Mouse (Mus musculus) gastrocnemius, postnatal 14 days (tissue): ENCODE measurements around the gene Zfp385a. TPM values are rescaled to one million over a fixed set of nuclear protein-coding genes. Genes with fewer than 3 reads are reported as not detected.

Experiments used
- DNase-seq: peaks from one replicate; pipeline ENCODE4 v3.0.0; 2021; ENCODE audit warnings: mixed read lengths
- intact Hi-C: fragments of 180-260 bp; cut with DNase I; formaldehyde crosslinking; loops from one replicate; pipeline ENCODE4 v1.15.1; 2025; ENCODE audit warnings: low total_unique reads
- total RNA-seq, 2 experiments: library from RNA; stranded (reverse); gene quantifications; 2 replicates each; pipeline ENCODE4 v1.2.3; 2021

Zfp385a gene
- total RNA-seq, 2 experiments from 2014 or later, result 31.3 to 32.1 TPM

- no peak for DNase-seq
- intact Hi-C loops, result loop anchor here (5.0 kb wide), 1 partner anchor 48 kb away; no protein-coding TSS in a partner anchor
Measured at GRCm38 (mm10) chr15:103300560-103300959, 39.3 kb downstream of the Zfp385a start.

DNA sequence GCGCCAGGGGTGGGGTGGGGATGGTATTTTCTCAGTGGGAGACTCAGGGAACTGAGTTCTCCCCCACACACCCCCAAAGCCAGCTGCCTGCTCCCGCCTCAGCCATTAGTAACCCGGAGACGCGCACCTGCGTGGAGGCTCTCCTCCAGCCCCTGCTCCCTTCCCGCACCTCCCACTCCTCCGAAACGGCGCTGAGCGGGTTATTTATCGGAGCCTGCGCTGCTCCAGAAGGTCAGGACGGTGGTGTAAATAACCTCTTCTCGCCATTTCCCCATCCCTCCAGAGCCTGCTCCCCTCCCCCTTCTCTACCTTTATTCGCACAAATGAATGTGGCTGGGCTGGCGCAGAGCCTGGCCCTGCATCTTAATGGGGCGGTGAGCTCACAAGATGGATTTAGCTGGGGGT lies 39.8 kb downstream of the Zfp385a start:
- intact Hi-C loops, result loop anchor here (5.0 kb wide), 1 partner anchor 48 kb away; no protein-coding TSS in a partner anchor
- no peak for DNase-seq

GRCm38 (mm10) chr15:103299644-103300043 lies 40.2 kb downstream of the Zfp385a start:
- DNase-seq, result no peak
- intact Hi-C loops, result loop anchor here (5.0 kb wide), 1 partner anchor 47 kb away; no protein-coding TSS in a partner anchor

- intact Hi-C loops, result no loop called here
- DNase-seq, result no peak
Measured at GRCm38 (mm10) chr15:103298861-103299616, 40.9 kb downstream of the Zfp385a start.

GRCm38 (mm10) chr15:103298026-103298425 lies 41.9 kb downstream of the Zfp385a start:
- intact Hi-C loops, result no loop called here
- no peak for DNase-seq

DNA sequence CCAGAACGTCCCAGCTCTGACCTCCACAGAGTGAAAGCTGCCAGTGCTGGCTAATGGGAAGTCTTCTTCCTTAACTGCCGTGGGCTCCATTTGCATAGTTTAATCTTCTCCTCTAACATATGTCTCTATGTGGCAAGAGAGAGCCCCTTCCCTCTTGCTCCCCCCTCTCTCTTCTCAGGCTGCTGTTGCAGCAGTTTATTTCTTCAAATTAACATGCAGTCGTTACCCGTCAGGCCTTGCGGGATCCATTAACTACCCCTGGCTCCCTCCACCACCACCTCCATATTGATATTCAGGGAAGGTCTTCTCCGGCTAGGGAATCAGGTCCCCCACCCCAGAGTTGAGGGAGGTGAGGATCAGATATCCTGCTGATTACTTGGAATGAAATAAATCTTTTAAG lies 42.6 kb downstream of the Zfp385a start:
- intact Hi-C loops, result no loop called here
- DNase-seq, result no peak

- DNase-seq, result no peak
- intact Hi-C loops, result no loop called here
Measured at GRCm38 (mm10) chr15:103295851-103296250, 44.0 kb downstream of the Zfp385a start.

DNA sequence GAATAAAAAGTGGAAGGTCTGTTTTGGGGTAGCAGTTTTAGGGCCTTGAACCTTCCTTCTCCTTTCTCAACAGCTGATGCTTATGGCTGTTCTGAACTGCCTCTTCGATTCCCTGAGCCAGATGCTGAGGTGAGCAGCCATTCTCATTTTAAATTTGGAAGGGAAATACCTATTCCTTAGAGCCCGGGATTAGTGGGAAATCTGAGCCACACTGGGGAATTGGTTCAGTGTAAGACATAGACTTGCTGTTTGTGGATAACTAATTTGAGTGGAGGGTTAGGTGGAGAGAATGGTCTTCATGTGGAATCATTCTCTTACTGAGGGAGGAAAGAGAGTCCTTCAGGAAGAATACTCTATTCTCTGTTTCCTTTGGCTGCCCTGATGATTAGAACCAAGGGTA lies 45.2 kb downstream of the Zfp385a start:
- DNase-seq, result no peak

DNA sequence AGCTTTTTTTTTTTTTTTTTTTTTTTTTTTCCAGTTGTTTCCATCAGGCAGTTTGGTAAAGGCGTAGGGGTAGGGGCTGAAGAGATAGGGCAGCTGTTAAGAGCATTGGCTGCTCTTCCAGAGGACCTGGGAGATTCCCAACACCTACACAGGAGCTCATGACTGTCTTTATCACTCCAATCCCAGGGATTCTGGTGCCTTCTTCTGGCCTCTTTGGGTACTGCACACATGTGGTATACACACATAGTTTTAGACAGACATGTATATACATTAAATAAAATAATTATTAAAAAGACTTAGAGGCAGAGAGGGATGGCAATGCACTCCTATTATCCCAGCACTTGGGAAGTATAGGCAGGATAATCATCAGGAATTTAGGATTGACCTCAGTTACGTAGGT lies 46.5 kb downstream of the Zfp385a start:
- no peak for DNase-seq

More for the DNA sequence above, 45.2 kb downstream of the Zfp385a start:
- intact Hi-C loops, result no loop called here

DNA sequence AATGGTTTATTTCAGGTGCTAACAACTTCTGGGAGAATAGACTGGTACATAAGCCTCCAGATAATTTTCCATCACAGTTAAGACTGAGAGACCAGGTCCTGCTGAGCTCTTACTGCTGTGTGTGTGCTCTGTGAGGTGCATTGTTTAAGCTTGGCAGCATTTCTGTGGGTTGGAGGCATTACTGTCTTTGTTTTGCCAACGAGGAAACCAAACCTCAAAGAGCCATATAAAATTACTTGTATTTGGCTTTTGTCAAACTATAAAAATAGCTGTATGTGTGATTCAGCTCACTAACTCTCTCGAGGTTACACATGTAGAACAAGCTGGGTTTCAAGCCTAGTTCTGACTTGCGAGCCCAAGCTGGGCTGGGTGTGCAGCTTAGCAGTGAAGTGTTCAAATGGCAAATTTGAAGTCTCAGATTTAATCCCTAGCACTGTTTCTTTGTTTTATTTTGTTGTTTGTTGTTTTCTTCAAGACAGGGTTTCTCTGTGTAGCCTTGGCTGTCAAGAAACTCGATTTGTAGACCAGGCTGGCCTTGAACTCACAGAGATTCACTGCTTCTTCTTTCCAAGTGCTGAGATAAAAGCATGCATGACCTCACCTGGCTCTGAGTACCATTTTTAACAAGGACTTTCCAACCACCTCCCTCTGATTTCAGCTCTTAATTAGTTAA lies 47.1 kb downstream of the Zfp385a start:
- no peak for DNase-seq
- intact Hi-C loops, result no loop called here

More for the DNA sequence above, 46.5 kb downstream of the Zfp385a start:
- intact Hi-C loops, result no loop called here

- intact Hi-C loops, result no loop called here
- DNase-seq, result no peak
Measured at GRCm38 (mm10) chr15:103290843-103291242, 49.0 kb downstream of the Zfp385a start.

GRCm38 (mm10) chr15:103290417-103290816 lies 49.5 kb downstream of the Zfp385a start:
- intact Hi-C loops, result no loop called here

DNA sequence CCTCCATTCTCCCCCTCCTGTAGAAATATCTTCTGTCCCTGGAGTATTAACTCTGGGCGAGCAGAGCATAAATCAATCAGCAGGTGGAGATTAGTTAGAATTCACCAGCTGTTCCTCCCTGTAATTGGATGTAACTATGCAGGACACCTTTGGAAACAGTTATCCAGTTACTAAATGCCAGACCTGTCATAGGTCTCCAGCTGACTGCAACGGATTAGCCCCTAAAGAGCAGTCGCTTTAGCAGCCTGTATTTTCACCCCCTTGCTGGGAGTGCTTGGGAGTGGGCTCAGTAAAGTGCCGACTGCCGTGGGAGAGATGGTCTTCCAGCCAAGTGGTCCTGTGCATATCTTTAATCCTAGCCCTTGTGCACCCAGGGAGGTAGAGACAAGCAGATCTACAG lies 50.3 kb downstream of the Zfp385a start:
- no peak for DNase-seq
- intact Hi-C loops, result no loop called here

More at GRCm38 (mm10) chr15:103290417-103290816, 49.5 kb downstream of the Zfp385a start:
- no peak for DNase-seq

- intact Hi-C loops, result no loop called here
- DNase-seq, result peak; percentile 61
Measured at GRCm38 (mm10) chr15:103285778-103286417, 54.0 kb downstream of the Zfp385a start.

GRCm38 (mm10) chr15:103284647-103285046 lies 55.2 kb downstream of the Zfp385a start:
- intact Hi-C loops, result loop anchor here (5.0 kb wide), 1 partner anchor 33 kb away; no protein-coding TSS in a partner anchor
- DNase-seq, result no peak

DNA sequence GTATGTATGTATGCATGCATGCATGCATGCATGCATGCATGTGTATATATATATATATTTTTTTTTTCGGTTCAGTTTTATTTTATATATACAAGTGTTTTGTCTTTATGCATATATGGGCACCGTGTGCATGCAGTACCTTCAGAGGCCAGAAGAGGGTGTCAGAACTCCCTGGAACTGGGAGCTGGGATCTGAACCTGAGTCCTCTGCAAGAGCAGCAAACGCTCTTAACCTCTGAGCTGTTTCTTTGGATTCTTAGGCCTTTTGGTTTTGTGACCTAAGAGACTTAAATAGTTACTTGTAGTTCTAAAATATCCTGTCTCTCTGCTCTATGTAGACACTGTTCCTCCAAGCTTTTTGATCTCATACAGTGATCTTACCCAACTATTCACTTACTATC lies 55.8 kb downstream of the Zfp385a start:
- peak; percentile 25 for DNase-seq
- intact Hi-C loops, result loop anchor here (5.0 kb wide), 1 partner anchor 33 kb away; no protein-coding TSS in a partner anchor

- intact Hi-C loops, result loop anchor here (5.0 kb wide), 1 partner anchor 36 kb away; no protein-coding TSS in a partner anchor
- no peak for DNase-seq
Measured at GRCm38 (mm10) chr15:103281465-103282205, 58.3 kb downstream of the Zfp385a start.

GRCm38 (mm10) chr15:103280817-103281464 lies 59.0 kb downstream of the Zfp385a start:
- intact Hi-C loops, result loop anchor here (5.0 kb wide), 1 partner anchor 36 kb away; no protein-coding TSS in a partner anchor
- no peak for DNase-seq

DNA sequence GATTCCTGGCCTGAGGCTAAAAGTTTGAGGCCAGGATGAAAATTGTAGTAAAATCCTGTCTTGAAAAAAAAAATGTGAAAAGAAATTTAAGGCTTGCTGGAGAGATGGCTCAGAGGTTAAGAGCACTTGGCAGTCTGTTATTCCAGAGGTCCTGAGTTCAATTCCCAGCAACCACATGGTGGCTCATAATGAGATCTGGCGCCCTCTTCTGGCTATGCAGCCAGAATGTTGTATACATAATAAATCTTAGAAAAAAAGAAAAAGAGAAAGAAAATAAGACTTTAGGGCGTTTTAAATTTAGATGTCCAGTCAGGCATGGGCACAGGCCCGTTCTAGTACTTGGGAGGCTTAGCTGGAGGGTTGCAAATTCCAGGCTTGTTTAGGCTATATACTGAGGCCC lies 60.1 kb downstream of the Zfp385a start:
- intact Hi-C loops, result loop anchor here (5.0 kb wide), 1 partner anchor 38 kb away; no protein-coding TSS in a partner anchor
- no peak for DNase-seq
